8 mouse cellular contexts compared by ENCODE assay signal in the genomic region with DNA sequence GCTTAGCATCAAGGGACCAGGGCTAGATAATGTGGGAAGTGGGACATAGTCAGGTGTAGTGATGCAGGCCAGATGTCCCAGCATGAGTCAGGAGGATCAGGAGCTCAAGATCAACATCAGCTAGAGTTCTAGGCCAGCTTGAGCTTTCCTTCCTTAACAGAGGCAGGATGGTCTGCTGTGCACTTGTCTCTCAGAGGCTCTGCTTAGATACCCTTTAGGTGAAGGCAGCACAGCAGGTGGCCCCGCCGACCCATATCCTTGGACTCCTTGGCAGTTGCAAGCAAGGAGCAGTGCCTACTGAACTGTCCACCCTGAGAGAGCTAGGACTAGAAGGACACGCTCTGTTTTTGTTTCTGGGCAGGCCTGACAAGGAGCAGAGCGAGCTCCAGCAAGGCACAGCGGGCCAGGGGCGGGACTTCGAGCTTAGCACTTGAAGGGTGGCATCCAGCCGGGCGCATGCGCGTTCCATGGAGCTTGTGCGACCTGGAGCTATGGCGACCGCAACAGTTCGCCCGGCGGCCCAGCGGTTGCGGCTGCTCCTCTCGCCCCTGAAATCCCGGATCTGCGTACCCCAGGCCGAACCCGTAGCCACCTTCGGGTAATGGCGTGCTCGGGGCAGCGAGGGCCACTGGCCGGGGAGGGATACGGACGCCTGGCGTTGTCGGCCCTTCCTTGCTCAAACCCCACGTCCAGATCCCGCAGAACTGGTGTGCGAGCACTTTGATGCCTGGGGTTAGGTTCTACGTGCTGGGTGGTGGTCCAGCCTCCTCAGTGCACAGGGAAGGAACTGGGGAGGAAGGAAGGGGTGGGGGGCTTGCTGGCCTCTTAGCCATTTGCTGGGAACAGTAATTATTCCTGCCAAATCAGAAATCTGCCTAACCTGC. TPM values are rescaled to one million over a fixed set of nuclear protein-coding genes. Genes with fewer than 3 reads are reported as not detected.
DNase-seq lines count a peak whose midpoint lies in the region; ATAC-seq lines count a peak whose summit lies in the region.

Gene Bphl (plus strand): TSS at position 426 of the 884 bp plus-strand sequence.

- H3K27me3 ChIP-seq in hindbrain, embryonic 12.5 days: no peaks in the 10 kb centered on the region

- peak within 1 kb of the TSS; percentile 80 for H3K9ac ChIP-seq in hindbrain, embryonic 12.5 days

- ATAC-seq in hindbrain, embryonic 12.5 days (ENCODE audit: low FRiP score): peak; percentile 96

- H3K9me3 ChIP-seq in hindbrain, embryonic 12.5 days (replicated peaks): peaks cover 4% of the 10 kb centered on the region; the same call in 1 of the 2 replicates

- peak within 1 kb of the TSS; percentile 84 for H3K27ac ChIP-seq in hindbrain, embryonic 12.5 days

- 0 out of 2 replicates have a peak, but pooled peaks cover 7% of the 10 kb centered on the region for H3K36me3 ChIP-seq in hindbrain, embryonic 12.5 days

- under 1% methylated on average over 37 of the region's 37 CpGs for WGBS in hindbrain, embryonic 12.5 days

- peaks cover 19% of the 10 kb centered on the region for H3K4me1 ChIP-seq in hindbrain, embryonic 12.5 days

- H3K4me2 ChIP-seq in hindbrain, embryonic 12.5 days (replicated peaks): peak within 1 kb of the TSS; percentile 77

- DNase-seq in NIH3T3 (ENCODE audit: low read depth): peak; percentile 93
- DNase-seq in cerebellum, postnatal 10 days: peak; percentile 95 to 97
- peak; percentile 89 to 91 for DNase-seq in frontal cortex, postnatal 10 days (ENCODE audit: low spot score in 2 of 2)
- DNase-seq in layer of hippocampus, postnatal 14 days (ENCODE audit: low spot score in 2 of 2): peak; percentile 90 to 95
- DNase-seq in lung, postnatal 14 days: peak; percentile 93
- DNase-seq in retina, adult 2 months (ENCODE audit: low read depth, low spot score): peak; percentile 83
- peak; percentile 90 to 92 for DNase-seq in thymus, postnatal 36 days

- peak within 1 kb of the TSS; percentile 65 for H3K4me3 ChIP-seq in hindbrain, embryonic 12.5 days

RNA-seq across cellular contexts. Expression of gene Bphl, which starts in this region (rescaled TPM):
- 34.4 and 44.0 TPM in 2 replicates for polyA plus RNA-seq in hindbrain, embryonic 12.5 days (2016; fragmentation: Nextera tagmentation; extraction: Ambion mirVana)
- total RNA-seq in layer of hippocampus, postnatal 14 days (2021): 10 to 100 TPM; 39.3 to 46.4 TPM

Comparison
In these comparisons a context has a peak if more than half of its experiments do, and no peak if none do; other contexts are left out.
1. Peak in every context shown above with its lines: DNase-seq, ATAC-seq, H3K4me3 ChIP-seq and H3K27ac ChIP-seq.